Mouse (Mus musculus): ENCODE measurements at regions not wholly inside any gene's neighbourhood (a gene's known extent, or its start where the extent isn't known, plus 50 kb on each side); places are given as distances from the start of the nearest gene placed in this dataset.

DNA sequence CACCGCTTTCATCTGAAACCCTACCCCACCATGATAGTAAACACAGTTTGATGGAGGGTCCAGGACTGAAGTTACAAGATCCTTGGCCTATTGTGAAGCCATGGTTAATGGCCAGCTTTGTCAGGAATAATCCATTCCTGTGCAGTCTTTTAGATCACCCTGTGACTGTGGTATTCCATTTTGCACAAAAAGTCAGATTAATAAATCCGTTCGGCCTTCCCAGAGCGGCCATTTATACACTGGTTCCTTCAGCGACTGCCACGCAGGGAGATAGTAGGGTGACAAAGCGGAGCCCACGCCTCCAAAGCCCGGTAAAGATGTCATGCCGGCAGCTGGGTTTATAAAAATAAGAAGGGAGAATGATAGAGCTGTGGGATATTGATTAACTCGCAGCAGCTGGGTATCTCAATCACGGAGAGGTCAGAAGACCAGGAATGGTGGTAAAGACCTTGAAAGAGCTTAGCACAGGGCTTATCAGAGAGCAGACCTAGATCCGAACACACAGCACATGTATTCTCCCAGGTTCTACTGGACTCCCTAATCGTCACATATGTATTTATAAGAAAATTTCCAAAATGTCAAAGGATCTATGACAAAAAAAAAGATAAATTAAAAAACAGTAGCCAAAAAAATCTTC lies 440.5 kb downstream of the Efnb2 start:
- no peak for ATAC-seq (replicated peaks; ENCODE audit: poor library complexity)

DNA sequence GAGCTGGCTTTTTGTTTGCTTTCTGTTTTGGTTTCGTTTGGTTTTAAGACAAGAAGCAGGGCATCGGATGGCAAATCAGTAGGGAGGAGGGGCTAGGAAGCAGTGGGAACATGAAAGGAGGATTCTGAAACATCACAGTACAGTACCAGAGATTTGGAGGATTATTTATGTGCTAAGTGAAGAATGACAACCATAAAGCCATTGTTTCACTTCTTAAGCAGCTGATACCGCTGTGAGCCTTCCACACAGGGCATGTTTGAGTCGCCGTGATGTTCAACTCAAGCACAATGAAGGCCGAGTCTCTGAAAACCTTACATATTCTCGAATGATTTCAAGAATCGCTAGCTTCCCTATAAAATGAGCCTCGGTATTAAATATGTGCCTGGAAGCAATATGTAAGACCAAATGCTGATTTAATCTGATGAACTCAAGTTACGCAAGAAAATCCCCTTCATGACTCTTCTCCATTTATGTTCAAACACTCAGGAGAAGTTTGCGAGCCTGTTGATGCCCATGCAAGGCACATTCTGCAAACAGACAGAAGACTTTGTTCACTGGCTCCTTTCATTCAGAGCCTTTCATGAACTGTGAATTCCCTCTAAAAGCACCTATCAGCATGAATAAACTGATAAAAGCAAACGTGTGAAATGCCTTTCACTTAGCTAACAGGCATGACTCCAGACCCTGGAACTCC lies 441.2 kb downstream of the Efnb2 start:
- no peak for ATAC-seq (replicated peaks; ENCODE audit: poor library complexity)

DNA sequence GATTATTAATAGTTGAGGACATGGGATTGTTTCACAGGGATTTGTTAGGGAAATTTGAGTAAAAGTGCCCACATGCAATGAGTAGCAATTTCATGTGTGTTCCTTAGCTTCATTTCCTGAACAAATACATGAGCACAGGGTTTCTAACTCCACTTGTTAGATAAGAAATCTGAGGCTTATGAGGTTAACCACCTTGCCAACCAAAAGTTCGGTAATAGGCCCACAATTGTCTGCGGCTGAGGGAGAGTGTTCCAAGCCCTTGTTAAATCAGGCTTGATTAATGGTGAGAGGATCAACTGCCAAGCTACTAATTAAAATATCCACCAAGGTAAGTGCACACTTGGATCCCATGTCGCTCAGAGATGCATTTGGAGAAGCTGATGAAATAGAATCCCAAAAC lies 468.0 kb downstream of the Efnb2 start:
- no peak for ATAC-seq (replicated peaks; ENCODE audit: poor library complexity)

DNA sequence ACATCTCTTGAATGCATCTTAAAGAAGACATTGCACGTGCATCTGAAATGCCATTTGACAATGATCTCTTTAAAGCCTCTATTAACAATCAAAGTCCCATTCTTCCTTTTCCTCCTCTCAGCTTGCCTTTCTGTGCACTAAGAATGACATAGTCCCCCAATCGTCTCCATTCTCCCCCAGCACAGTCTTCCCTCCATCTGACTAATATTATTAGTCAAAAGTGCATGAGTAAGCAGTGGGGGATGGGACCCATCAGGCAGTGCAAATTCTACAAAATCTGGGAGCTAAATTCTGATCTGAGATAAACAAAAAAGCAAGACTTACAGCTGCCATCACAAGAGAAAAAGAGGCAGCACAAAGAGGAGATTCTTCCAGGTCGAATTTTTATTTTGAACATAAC lies 475.0 kb downstream of the Efnb2 start:
- ATAC-seq (replicated peaks; ENCODE audit: poor library complexity) = no peak

DNA sequence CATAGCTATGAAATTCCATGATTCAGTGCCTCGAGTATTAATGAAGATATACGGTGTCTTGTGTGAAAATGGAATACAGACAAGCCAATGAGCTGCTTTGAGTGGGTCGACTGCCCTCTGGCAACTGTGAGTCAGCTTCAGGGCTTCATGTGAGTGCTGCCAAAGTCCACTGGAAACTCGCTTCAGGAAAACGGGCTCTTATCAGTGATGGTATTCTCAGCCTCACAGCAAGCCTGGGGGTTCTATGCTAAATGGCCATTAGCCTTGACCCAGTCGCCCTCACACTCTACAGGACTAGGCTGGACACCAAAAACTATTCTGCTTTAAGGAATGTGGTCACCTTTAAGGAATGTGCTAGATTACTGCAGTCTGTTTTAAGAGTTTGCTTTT lies 477.8 kb downstream of the Efnb2 start:
- ATAC-seq (replicated peaks; ENCODE audit: poor library complexity) = no peak

DNA sequence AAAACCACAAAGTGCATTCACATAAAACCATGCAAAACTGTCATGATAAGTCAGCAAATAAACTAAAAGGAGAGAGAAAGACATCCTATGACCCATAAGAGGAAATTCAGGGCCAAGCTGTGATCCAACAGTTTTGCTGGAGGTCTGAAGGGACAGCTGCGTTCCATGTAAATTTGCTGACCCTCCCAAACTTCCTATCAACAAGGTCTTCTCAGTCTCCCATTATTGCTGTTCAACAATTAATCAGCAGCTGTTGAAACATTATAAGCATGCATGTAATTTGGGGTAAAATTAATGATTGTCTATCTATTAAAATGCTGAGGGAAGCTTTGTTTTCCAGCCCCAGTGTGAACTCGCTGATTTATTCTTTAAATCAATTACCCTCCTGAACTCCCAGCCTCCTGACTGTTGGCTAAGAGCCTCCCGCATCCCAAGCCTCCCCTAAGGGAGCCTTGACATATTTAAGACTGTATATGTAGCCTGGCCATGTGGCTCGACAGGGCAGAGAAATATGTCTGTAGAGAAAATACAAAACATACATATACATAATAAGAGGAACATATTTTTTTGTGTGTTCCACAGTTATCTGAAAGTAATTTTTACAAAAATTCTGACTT lies 478.3 kb downstream of the Efnb2 start:
- no peak for ATAC-seq (replicated peaks; ENCODE audit: poor library complexity)

DNA sequence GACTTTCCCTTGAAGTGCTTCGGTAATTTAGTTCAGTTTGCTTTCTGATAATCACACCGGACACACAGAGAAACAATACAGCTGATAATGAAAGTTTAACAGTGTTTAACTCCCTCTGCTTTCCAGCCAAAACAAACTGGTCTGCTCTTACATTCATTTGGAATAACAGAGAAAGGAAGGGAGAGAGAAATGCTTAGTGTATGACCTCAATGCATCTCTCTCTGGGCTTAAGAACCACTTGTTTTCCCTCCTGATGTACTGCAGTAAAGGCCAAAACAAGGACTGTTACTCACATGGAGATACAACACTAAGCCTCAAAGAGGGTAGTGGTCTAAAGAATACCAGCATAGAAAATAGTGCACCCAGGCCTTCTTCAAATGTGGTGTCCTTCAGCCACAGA lies 478.9 kb downstream of the Efnb2 start:
- no peak for ATAC-seq (replicated peaks; ENCODE audit: poor library complexity)

DNA sequence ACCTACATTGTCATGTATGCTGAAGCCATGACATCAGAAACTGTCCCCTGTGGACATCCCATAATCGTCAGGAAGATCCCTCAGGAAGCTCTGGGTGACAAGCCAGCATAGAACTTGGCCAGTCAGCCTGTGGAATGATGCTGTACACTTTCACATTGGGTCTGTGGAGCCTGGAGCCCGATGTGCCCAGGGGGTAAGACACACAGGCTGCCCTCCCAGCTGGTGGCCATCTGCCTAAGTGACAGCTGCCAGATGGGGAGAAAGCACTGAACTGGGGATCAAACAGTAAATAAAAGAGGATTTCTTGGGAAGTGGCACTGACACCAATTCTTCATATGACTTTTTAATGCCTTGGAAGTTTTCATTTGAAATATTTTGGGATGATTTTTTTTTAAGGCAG lies 486.8 kb downstream of the Efnb2 start:
- ATAC-seq (replicated peaks; ENCODE audit: poor library complexity) = no peak

DNA sequence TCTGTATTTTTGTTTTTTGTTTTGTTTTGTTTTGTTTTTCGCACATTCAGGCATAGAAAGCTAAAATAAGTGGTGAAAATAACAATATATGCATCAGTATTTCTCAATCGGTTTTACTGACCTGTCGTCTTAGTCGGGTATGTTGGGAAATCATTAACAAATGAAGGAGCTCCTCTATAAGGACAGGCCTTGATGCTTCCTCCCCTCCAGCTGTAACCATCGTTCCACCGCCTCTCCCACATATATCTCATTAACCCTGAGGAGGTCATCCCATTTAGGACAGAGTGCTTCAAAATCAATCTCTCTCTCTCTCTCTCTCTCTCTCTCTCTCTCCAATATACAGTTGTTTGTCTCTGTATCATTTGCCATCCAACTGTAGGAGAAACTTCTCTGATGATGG lies 492.4 kb downstream of the Efnb2 start:
- no peak for ATAC-seq (replicated peaks; ENCODE audit: poor library complexity)

DNA sequence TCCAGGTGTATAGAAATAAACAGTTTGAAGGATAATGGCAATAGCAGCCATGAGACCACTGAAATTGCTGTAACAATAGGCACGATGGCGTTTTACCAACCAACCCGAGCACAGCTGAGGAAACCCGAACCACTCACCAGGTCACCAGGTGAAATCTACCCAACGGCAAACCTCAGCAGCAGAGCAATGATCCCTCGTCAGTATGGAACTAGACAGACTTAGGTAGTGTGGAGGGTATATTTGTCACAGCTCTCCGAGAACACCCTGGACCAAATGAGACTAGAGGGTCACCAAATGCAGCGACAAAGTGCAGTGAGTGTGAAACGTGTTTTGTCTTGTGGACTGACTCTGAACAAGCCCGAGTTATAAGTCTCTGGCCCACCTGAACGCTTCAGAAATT lies 492.8 kb downstream of the Efnb2 start:
- no peak for ATAC-seq (replicated peaks; ENCODE audit: poor library complexity)

DNA sequence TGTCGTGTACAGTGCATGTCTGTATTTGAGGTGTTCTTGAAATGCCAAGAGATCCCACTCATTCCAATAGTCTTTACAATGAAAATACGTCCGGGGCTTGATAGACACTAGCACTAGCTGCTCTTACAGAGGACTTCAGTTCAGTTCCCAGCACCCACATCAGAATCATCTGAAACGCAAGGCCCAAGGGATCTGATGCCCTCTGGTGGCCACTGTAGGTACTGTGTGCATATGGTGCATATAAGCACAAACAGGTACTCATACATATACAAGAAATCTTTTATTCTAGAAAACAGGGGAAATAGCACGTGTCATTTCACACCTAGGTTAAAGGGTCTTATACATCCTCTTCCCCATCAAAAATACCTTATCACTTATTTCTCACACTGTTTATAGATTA lies 513.5 kb downstream of the Efnb2 start:
- ATAC-seq (replicated peaks; ENCODE audit: poor library complexity) = no peak

DNA sequence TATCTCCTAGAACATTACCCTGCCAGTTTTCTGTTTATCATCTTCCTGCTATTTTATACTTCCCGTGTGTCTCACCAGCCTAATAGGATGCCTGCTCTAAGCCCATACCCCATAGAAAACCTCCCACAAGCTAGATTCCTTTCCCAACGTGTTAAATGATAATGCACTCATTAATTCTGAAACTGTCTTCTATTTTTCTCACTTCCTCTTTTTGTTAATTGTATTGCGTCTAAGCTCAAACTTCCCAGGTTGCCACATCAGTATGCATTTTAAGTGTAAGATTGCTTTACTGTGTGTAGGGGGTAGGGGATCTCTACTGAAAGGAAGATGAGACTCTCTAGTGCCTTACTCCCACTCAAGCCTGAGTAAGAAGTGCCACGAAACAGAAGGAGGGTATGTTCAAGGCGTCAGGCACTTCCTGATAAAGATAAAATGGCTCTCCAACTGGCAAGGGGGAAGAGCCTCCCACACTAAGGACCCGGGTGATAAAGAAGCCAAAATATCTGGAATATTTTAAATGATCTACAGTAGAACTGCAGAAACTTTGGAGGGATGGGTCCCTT lies 518.0 kb downstream of the Efnb2 start:
- ATAC-seq (replicated peaks; ENCODE audit: poor library complexity) = peak; percentile 93

DNA sequence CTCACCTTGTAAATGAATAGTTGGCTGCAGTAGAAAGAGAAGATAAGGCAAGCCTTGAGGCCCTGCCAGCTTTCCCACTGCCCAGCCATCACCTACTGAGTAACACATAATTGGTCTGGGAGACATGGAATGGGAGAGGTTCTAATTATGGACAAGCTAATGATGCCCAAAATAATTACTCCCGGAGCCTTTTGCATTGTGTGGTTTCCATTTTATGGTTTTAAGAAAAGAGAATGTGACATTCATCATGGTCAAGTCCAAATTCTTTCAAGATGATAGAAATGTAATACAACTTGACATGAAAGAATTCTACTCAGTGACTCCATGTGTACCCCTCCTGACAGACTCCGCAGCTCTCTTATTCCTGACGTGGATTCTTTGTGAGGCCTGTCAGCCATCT lies 518.6 kb downstream of the Efnb2 start:
- no peak for ATAC-seq (replicated peaks; ENCODE audit: poor library complexity)

DNA sequence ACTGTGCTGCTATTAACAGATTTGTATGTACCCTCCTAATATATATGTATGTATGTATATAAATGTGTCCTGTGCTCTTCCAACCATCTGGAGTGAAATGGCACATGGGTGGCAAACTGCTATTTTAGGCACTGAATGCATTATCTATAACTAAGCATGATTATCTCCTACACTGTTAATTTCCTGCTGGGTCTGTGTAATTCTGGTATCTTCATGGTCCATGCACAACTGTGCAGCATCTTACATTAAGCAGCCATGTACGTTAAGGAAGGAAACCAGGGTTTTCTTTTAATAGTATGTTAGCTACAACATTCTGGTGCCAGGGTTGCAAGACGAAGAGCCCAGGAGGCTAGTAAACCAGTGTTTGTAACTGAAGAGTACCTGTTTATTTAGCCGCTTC lies 521.3 kb downstream of the Efnb2 start:
- ATAC-seq (replicated peaks; ENCODE audit: poor library complexity) = no peak

DNA sequence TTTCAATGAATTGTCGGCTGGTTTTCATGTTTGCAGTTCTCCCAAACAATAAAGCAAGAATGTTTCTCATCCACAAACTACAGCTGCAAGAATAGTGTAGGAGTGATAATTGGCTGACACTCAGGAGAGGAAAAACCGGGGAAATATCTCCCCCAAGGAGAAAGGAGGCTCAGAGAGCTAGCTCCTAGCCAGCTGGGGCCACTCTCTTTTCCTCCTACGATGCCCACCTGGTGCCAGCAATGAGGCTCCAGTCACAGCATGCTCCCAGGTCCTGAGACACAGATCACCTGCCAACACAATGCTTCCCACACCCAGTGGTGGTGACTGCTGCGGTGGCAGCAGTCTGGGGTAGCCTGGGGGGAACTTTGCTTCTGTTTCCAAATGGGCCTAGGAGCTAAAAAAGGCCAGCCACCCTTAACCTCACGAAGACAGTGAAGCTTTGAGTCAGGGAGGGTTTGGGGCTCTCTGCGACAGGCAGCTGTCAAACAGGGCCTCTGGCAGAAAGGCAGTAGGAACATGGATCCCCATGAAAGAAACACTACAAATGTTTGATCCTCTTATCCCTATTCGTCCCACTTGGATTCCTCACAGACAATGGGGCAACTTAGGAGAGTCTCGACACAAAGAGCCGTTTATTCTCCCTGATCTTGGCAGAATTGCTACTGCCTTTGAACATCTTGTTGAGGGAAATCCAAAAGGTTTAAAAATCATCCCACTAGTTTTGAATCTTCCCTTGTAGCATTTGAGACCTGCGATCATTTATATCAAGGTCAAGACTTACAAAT lies 527.8 kb downstream of the Efnb2 start:
- ATAC-seq (replicated peaks; ENCODE audit: poor library complexity) = no peak

DNA sequence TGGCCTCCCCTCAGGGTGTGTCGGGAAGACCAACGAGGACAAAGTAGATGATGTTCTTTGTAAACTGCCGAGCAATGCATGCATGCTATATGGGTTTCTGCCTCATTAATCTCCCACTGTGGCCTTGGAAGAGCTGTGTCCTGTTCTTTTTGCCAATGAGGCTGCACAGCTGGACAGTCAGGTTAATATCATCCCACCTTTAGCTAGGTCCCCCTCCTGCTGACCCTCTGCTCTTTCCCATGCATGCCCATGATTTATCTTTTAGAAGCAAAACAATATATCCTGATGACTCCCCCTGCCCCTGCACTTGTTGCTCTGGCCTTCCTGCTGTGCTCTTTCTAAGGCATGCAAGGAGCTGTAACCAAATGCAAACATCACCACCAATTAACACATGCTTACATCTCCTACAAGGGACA lies 529.1 kb downstream of the Efnb2 start:
- no peak for ATAC-seq (replicated peaks; ENCODE audit: poor library complexity)

DNA sequence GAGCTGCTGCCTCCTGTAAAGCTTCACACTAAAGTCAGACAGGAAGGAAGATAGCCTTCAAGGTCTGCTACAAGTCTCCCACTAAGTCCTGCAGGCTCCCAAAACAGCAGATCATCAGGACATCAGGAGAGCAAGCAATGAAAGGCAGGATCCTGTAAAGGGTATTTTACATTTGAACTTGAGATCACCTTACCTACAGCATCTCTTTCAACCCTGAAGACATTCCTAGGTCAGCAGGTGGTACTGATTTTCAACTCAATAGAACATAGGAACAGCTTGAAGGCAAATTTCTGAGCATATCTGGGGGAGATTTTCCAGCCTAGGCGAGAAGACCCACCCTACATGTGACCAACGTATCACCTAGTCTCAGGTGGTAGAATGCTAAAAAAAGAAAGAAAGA lies 530.2 kb downstream of the Efnb2 start:
- ATAC-seq (replicated peaks; ENCODE audit: poor library complexity) = no peak

DNA sequence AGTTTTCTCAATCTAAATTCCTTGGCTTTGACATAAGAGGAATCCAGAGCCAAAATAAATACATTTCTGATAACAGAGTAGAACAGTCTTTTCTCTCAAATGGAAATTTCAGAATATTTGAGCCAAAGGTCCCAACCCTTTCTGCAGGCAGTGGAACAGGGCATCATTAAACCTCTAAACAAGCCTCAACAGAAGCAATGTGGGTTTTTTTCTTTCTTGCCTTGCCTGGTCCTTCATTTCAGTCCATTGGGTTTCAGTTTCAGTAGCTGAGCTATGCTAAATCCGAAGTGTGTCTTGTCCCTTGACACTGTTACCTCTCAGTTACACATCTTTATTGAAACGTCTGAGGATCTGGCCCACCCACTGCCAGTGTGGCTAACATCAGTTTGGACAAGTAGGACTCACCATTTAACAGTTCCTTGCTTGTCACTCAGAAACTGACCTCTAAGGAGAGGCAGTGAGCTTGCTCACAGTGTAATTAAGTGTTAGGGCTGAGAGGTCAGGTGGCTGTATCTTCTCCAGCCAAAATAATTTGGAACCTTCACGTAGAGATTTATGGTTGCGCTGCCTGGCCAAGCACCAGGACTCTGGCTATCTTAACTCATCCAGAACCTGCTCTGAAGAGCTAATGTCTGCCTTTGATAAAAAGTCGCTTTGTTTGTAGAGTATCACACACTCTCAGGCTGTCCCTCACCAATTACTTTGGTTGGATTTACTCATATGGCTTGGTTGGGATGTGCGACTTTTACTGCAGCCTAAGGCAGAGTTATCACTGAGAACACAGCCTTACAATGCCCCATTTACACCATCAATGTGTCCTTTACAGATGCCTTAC lies 545.2 kb downstream of the Efnb2 start:
- ATAC-seq (replicated peaks; ENCODE audit: poor library complexity) = no peak

DNA sequence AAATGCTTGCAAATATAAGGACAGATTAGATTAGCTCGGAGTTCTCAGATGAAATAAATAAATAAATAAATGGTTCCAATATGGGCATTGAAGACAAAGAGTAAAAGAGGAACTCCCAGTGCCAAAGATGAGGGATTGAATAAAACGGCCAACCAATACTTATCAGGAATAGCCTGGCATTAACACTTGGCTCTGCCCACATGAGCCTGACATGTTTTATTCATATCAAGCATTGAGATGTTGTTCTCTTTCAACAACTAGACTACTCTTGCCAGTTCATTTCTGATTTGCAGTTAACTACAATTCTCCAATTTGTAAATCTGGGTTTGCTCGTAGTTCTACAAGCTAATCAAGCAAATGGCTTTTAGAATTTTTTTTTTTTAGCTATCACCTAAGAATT lies 546.4 kb downstream of the Efnb2 start:
- ATAC-seq (replicated peaks; ENCODE audit: poor library complexity) = no peak

DNA sequence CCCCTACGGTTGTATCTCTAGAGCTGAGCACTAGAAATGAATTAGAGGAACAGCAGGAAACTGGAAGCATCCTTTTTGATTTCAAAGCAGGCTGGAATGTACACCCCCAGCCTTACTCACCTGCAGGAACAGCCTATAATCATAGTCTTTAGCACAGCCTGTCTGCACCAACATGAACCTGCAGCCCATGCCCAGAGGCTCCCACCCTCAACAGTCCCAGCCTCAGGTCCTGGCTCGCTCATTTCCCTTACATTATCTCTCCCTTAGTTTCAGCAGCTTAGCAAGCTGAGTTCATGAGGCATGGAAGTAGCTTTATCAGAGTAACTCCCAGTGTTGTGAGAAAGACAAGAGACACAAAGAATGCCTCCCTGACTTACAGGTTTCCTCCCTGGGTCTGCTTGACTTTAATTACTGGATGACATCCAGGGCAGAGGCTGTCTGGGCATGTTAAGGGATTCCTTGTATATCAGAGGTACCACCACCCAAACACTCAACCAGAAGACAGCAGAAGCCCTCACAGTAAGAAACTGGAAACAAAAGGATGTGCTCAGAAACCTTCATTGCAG lies 551.2 kb downstream of the Efnb2 start:
- ATAC-seq (replicated peaks; ENCODE audit: poor library complexity) = no peak

All from megakaryocyte progenitor cell, adult 5-6 weeks (primary cell).